Mouse (Mus musculus): ENCODE results near the gene Col20a1. TPM values are rescaled to one million over a fixed set of nuclear protein-coding genes. Genes with fewer than 3 reads are reported as not detected.

Gene Col20a1
- polyA plus RNA-seq, 1 experiment from 2014 or later, result 3.5 TPM

GRCm38 (mm10) chr2:181042376-181042775 lies 56.0 kb downstream of the Col20a1 start:
- H3K4me2 ChIP-seq (replicated peaks), result no peak overlapping the region
- H3K27ac ChIP-seq (replicated peaks), result no peak overlapping the region
- peaks cover 46% of the 10 kb centered on the region for H3K27me3 ChIP-seq
- no peaks in the 10 kb centered on the region for H3K9me3 ChIP-seq (replicated peaks)
- H3K4me1 ChIP-seq, result peaks cover 14% of the 10 kb centered on the region
- H3K9ac ChIP-seq, result no peak overlapping the region
- no peaks in the 10 kb centered on the region for H3K36me3 ChIP-seq
- no peak for ATAC-seq (ENCODE audit: insufficient number of reproducible peaks, low FRiP score, low TSS enrichment, low read depth)
- no peak overlapping the region for H3K4me3 ChIP-seq (replicated peaks)

- ATAC-seq (ENCODE audit: insufficient number of reproducible peaks, low FRiP score, low TSS enrichment, low read depth), result no peak
- Histone ChIP-seq H3K4me3 (replicated peaks) (no peak within 1 kb of the TSS), H3K36me3 (no peaks in the 10 kb centered on the region), H3K4me1 (peaks cover 13% of the 10 kb centered on the region), H3K27me3 (peaks cover 35% of the 10 kb centered on the region), H3K4me2 (replicated peaks) (no peak within 1 kb of the TSS), H3K27ac (replicated peaks) (no peak within 1 kb of the TSS), H3K9ac (no peak within 1 kb of the TSS), H3K9me3 (replicated peaks) (no peaks in the 10 kb centered on the region)
- 53% methylated on average over 3 of the region's 3 CpGs for WGBS
Observed at GRCm38 (mm10) chr2:181043437-181043836, 57.1 kb downstream of the Col20a1 start, which contains the start of gene Chrna4. Gene Chrna4 (minus strand): TSS chr2:181043546.

DNA sequence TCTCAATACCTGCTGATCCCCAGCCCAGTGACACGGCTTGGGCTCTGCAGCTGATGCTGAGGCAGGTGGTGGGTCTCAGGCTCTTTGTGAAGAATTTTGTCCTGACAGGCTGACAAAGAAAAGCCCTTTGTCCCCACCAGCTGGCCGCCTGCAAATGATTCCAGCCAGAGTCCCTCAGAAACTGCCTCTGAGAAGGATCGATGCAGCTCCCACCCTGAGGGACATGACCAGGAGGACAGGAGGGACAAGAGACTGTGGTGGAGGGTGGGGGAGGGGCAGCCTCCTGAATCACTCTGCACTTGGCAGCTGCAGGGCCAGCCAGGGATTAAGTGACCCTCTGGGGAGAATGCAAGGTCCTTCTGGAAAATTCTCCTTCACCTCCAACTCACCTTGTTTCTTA lies 57.7 kb downstream of the Col20a1 start:
- ATAC-seq (ENCODE audit: insufficient number of reproducible peaks, low FRiP score, low TSS enrichment, low read depth), result no peak
- no peak overlapping the region for H3K9ac ChIP-seq
- H3K4me3 ChIP-seq (replicated peaks), result no peak overlapping the region
- H3K4me1 ChIP-seq, result peaks cover 7% of the 10 kb centered on the region
- peaks cover 29% of the 10 kb centered on the region for H3K27me3 ChIP-seq
- 9% methylated on average over 3 of the region's 3 CpGs for WGBS
- no peak overlapping the region for H3K27ac ChIP-seq (replicated peaks)
- H3K36me3 ChIP-seq, result no peaks in the 10 kb centered on the region
- H3K9me3 ChIP-seq (replicated peaks), result no peaks in the 10 kb centered on the region
- H3K4me2 ChIP-seq (replicated peaks), result no peak overlapping the region

DNA sequence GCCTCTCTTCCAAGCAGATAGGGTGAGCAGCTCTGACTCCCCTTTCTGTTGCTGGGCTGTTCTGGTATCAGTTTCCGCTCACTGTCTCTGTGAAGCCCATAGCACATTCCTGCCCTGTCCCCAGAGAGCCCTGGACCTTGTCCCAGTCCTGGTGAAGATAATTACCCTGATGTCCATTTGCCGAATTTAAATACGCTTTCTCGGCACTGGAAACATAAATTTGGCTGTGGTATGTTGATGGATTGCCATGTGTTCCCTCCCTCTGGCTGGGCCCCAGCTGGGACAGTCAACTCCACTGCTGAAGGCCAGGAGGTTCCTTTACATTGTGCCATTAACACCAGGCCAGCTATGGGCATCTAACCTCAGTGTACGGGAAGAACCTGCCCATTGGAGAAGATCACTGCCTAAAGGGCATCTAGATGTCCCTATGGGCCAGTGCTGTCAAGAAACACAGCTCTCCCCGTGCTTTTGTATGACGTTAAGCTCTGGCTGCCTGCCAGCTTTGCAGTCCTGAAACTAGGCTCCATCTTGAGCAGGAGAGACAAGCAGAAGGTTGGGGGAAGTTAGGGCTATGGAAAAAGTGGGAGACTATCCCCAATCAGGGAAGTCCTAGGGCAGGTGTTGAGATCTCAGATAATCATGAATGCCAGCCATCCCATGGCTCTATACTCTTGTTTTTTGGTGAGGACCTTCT lies 62.1 kb downstream of the Col20a1 start:
- H3K9me3 ChIP-seq (replicated peaks), result no peaks in the 10 kb centered on the region
- 46% methylated on average over 7 of the region's 7 CpGs for WGBS
- no peak overlapping the region for H3K27ac ChIP-seq (replicated peaks)
- no peaks in the 10 kb centered on the region for H3K4me1 ChIP-seq
- H3K27me3 ChIP-seq, result no peaks in the 10 kb centered on the region; the same call in 1 of the 2 replicates
- H3K9ac ChIP-seq, result no peak overlapping the region
- no peak overlapping the region for H3K4me3 ChIP-seq (replicated peaks)
- no peak overlapping the region for H3K4me2 ChIP-seq (replicated peaks)
- ATAC-seq (ENCODE audit: insufficient number of reproducible peaks, low FRiP score, low TSS enrichment, low read depth), result no peak
- no peaks in the 10 kb centered on the region for H3K36me3 ChIP-seq

DNA sequence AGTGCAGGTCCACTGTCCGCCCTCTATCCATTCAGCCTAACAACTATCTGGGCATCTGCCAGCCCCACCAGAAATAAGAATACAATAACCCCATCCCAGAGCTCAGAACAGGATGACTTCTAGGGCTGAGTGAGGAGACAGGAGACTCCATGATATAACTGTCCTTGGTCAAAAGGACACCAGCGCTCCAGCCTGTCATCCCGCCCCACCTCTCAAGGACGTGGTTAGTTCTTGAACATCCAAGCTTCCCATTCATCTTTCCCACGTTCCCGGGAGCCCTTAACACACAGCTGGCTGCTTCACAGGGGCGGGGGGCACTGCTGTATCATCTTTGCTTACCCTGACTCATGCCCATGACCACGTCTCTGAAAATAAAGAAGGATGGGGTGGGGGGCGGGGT lies 62.7 kb downstream of the Col20a1 start:
- WGBS, result 80% methylated on average over 9 of the region's 9 CpGs
- Histone ChIP-seq H3K27me3 (no peaks in the 10 kb centered on the region; the same call in 1 of the 2 replicates), H3K4me2 (replicated peaks) (no peak overlapping the region), H3K4me1 (no peaks in the 10 kb centered on the region), H3K4me3 (replicated peaks) (no peak overlapping the region), H3K27ac (replicated peaks) (no peak overlapping the region), H3K36me3 (no peaks in the 10 kb centered on the region), H3K9ac (no peak overlapping the region), H3K9me3 (replicated peaks) (no peaks in the 10 kb centered on the region)
- no peak for ATAC-seq (ENCODE audit: insufficient number of reproducible peaks, low FRiP score, low TSS enrichment, low read depth)

DNA sequence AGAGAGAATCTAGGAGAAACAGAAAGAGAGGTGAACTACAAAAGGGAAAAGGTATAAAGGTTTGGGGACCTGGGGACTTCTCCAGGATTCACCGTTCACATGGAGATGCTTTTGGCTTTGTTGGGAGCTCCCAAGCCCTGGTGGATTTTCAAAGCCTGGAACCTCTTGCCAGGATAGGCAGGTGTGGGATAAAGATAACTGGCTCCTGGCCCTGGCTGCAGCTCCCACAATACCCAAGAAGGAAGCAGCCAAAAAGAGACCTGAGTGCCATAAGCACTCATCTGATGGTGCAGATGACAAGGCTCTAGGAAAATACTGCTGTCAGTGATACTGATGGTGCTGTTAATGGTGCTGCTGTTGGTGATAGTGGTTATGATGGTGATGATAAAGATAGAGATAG lies 65.8 kb downstream of the Col20a1 start:
- H3K4me2 ChIP-seq (replicated peaks), result no peak overlapping the region
- no peaks in the 10 kb centered on the region for H3K9me3 ChIP-seq (replicated peaks)
- H3K27ac ChIP-seq (replicated peaks), result no peak overlapping the region
- no peaks in the 10 kb centered on the region for H3K4me1 ChIP-seq
- no peaks in the 10 kb centered on the region for H3K36me3 ChIP-seq
- no peaks in the 10 kb centered on the region; the same call in 1 of the 2 replicates for H3K27me3 ChIP-seq
- no peak for ATAC-seq (ENCODE audit: insufficient number of reproducible peaks, low FRiP score, low TSS enrichment, low read depth)
- WGBS, result 96% methylated on average over 1 of the region's 1 CpGs
- no peak overlapping the region for H3K9ac ChIP-seq
- H3K4me3 ChIP-seq (replicated peaks), result no peak overlapping the region

DNA sequence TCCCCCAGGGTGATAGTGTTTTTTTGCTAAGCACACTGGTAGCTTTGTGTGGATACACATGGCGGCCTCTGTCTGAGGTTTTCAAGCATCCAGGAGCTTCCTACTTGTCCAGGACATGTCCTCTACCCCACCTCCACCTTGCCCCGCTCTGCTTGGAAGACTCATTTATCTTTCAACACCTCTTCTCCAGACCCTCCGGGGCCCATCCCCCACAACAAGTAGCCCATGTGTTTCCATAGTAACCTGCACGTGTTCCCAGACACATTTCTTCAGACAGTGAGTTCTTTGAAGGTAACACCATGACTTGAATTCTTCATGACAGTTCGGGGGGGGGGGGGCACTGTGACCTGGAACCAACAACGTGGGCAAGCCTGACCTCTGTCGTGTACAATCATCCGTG lies 71.0 kb downstream of the Col20a1 start:
- Histone ChIP-seq H3K4me3 (replicated peaks) (no peak overlapping the region), H3K27me3 (no peaks in the 10 kb centered on the region), H3K36me3 (no peaks in the 10 kb centered on the region), H3K4me2 (replicated peaks) (no peak overlapping the region), H3K4me1 (no peaks in the 10 kb centered on the region), H3K9me3 (replicated peaks) (no peaks in the 10 kb centered on the region), H3K9ac (no peak overlapping the region), H3K27ac (replicated peaks) (no peak overlapping the region)
- WGBS, result 47% methylated on average over 8 of the region's 8 CpGs
- ATAC-seq (ENCODE audit: insufficient number of reproducible peaks, low FRiP score, low TSS enrichment, low read depth), result no peak

DNA sequence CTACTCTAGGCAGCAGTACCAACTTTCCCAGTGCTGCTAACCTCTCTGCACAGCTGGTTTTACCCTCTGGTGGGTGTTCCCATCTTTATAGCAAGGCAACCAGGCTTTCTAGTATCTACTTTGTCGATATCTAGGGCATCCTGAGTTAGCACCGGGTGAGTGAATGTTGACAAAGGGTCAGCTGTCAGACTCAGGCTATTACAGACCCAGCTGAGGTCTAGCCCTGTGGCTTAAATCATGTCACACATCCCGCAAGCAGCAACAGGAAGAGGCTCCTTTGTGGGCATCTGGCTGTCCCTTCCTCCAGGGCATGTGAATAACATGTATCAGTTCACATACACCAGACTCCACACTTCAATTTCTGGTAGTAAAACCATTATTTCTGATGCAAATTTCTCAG lies 71.9 kb downstream of the Col20a1 start:
- Histone ChIP-seq H3K4me3 (replicated peaks) (no peak overlapping the region), H3K4me1 (no peaks in the 10 kb centered on the region), H3K27me3 (no peaks in the 10 kb centered on the region), H3K36me3 (no peaks in the 10 kb centered on the region), H3K27ac (replicated peaks) (no peak overlapping the region), H3K9me3 (replicated peaks) (no peaks in the 10 kb centered on the region), H3K4me2 (replicated peaks) (no peak overlapping the region), H3K9ac (no peak overlapping the region)
- 43% methylated on average over 3 of the region's 3 CpGs for WGBS
- ATAC-seq (ENCODE audit: insufficient number of reproducible peaks, low FRiP score, low TSS enrichment, low read depth), result no peak

GRCm38 (mm10) chr2:181060127-181060526 lies 73.8 kb downstream of the Col20a1 start:
- H3K27ac ChIP-seq (replicated peaks), result no peak overlapping the region
- no peaks in the 10 kb centered on the region for H3K27me3 ChIP-seq
- H3K4me1 ChIP-seq, result no peaks in the 10 kb centered on the region
- H3K9me3 ChIP-seq (replicated peaks), result no peaks in the 10 kb centered on the region
- WGBS, result 18% methylated on average over 5 of the region's 5 CpGs
- no peak overlapping the region for H3K9ac ChIP-seq
- 0 out of 2 replicates have a peak, but pooled peaks have one; percentile 31 for ATAC-seq (ENCODE audit: insufficient number of reproducible peaks, low FRiP score, low TSS enrichment, low read depth)
- no peak overlapping the region for H3K4me2 ChIP-seq (replicated peaks)
- no peaks in the 10 kb centered on the region for H3K36me3 ChIP-seq
- H3K4me3 ChIP-seq (replicated peaks), result no peak overlapping the region

DNA sequence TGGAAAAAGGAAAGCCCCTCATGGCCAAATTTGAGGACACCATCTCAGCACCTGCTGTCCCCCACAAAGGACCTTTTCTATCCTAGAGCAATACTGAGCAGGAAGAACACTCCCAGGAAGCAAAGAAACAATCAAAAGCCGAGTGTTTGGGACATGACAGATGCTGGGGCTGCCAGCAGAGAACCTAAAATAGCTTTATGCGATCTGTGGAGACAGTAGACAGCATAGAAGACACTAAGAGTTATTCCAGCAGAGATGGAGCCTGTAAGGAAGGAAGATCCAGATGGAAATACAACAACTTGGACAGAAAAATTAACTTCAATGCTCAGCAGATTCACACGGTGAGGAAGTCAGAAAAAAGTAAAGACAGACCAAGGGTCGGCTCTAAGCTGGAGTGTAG lies 79.5 kb downstream of the Col20a1 start:
- Histone ChIP-seq H3K4me3 (replicated peaks) (no peak overlapping the region), H3K9me3 (replicated peaks) (no peaks in the 10 kb centered on the region), H3K36me3 (no peaks in the 10 kb centered on the region), H3K4me2 (replicated peaks) (no peak overlapping the region), H3K4me1 (no peaks in the 10 kb centered on the region), H3K9ac (no peak overlapping the region), H3K27me3 (peaks cover 3% of the 10 kb centered on the region; the same call in 1 of the 2 replicates), H3K27ac (replicated peaks) (no peak overlapping the region)
- WGBS, result 51% methylated on average over 4 of the region's 4 CpGs
- no peak for ATAC-seq (ENCODE audit: insufficient number of reproducible peaks, low FRiP score, low TSS enrichment, low read depth)

All from embryonic facial prominence, embryonic 15.5 days (tissue).